ENCODE assay signal across 7 mouse cellular contexts in the genomic region with DNA sequence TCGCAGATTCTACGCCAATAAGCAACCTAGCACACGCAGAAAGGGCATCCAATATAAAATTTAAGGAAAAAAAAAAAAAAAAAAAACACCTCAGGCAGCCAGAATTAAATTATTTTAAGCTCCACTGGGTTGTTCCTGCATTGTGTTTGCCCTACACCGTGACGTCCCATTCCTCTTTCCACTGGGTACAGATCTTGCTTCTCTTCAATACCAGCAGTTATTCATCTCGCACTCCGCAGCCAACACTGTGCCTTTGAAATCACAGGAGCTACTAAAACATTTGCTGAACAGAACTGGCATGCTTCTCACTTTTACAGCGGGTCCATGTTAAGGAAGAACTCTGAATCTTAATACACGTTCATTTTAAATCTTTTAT. TPM values are rescaled to one million over a fixed set of nuclear protein-coding genes. Genes with fewer than 3 reads are reported as not detected.
A peak's percentile ranks its signal among the peaks of the same experiment; 100 is the strongest.
DNase-seq lines count a peak whose midpoint lies in the region; ATAC-seq and TF ChIP-seq lines count a peak whose summit lies in the region.

No protein-coding gene starts in this region.

- TF ChIP-seq CTCF in thymus, adult 2 months (IDR thresholded peaks at IDR 0.05; ENCODE audit: borderline replicate concordance, control insufficient read depth, extremely low read depth, insufficient read depth, low read length, poor library complexity): no peak

- ATAC-seq in lung, embryonic 15.5 days (ENCODE audit: borderline replicate concordance, extremely low read depth, low FRiP score, low TSS enrichment): no peak
- peak; percentile 51 for ATAC-seq in hindbrain, embryonic 12.5 days (ENCODE audit: low FRiP score)
- ATAC-seq in liver, embryonic 13.5 days (ENCODE audit: low read depth): no peak
- ATAC-seq in stomach, embryonic 14.5 days (ENCODE audit: insufficient number of reproducible peaks, insufficient read depth, low FRiP score, low read depth): no peak

- peak overlapping the region; percentile 41 for H3K9ac ChIP-seq in lung, embryonic 15.5 days
- H3K9ac ChIP-seq in hindbrain, embryonic 12.5 days: peak overlapping the region; percentile 66
- peak overlapping the region; percentile 79 for H3K9ac ChIP-seq in liver, embryonic 13.5 days
- H3K9ac ChIP-seq in stomach, embryonic 14.5 days (replicated peaks; ENCODE audit: low read depth, low read length): peak overlapping the region; percentile 64; the same call in 1 of the 2 replicates

- peak overlapping the region; percentile 88 for H3K27ac ChIP-seq in lung, embryonic 15.5 days
- peak overlapping the region; percentile 89 for H3K27ac ChIP-seq in hindbrain, embryonic 12.5 days
- no peak overlapping the region for H3K27ac ChIP-seq in liver, embryonic 13.5 days
- peak overlapping the region; percentile 76; the same call in 1 of the 2 replicates for H3K27ac ChIP-seq in stomach, embryonic 14.5 days (ENCODE audit: low read length)
- no peak overlapping the region for H3K27ac ChIP-seq in thymus, adult 2 months (ENCODE audit: control insufficient read depth, insufficient read depth, low read length)

- no peak for TF ChIP-seq POLR2A in thymus, adult 2 months (IDR thresholded peaks at IDR 0.05; ENCODE audit: control insufficient read depth, extremely low read depth, insufficient read depth, low read length, poor library complexity)

- peaks cover 12% of the 10 kb centered on the region; the same call in 1 of the 2 replicates for H3K4me1 ChIP-seq in lung, embryonic 15.5 days
- peaks cover 7% of the 10 kb centered on the region for H3K4me1 ChIP-seq in hindbrain, embryonic 12.5 days
- peaks cover 17% of the 10 kb centered on the region for H3K4me1 ChIP-seq in liver, embryonic 13.5 days (replicated peaks)
- H3K4me1 ChIP-seq in stomach, embryonic 14.5 days (ENCODE audit: control insufficient read depth, insufficient read depth, low read length): 0 out of 2 replicates have a peak, but pooled peaks cover 4% of the 10 kb centered on the region
- H3K4me1 ChIP-seq in thymus, adult 2 months (replicated peaks; ENCODE audit: control insufficient read depth, insufficient read depth, low read length): 0 out of 2 replicates have a peak, but pooled peaks cover 2% of the 10 kb centered on the region

- H3K4me3 ChIP-seq in lung, embryonic 15.5 days: peak overlapping the region; percentile 86
- peak overlapping the region; percentile 51 for H3K4me3 ChIP-seq in hindbrain, embryonic 12.5 days
- H3K4me3 ChIP-seq in liver, embryonic 13.5 days (replicated peaks): peak overlapping the region; percentile 80
- peak overlapping the region; percentile 78 for H3K4me3 ChIP-seq in stomach, embryonic 14.5 days (ENCODE audit: low read depth, low read length)
- no peak overlapping the region for H3K4me3 ChIP-seq in thymus, adult 2 months (ENCODE audit: control insufficient read depth, insufficient read depth, low read length)

- DNase-seq in lung, adult 18-20 months: no peak
- peak; percentile 62 to 65 for DNase-seq in cerebellum, postnatal 25 days
- DNase-seq in liver, embryonic 13.5 days: no peak
- no peak for DNase-seq in thymus, adult 2 months

- H3K36me3 ChIP-seq in lung, embryonic 15.5 days: 0 out of 2 replicates have a peak, but pooled peaks cover 2% of the 10 kb centered on the region
- no peaks in the 10 kb centered on the region for H3K36me3 ChIP-seq in hindbrain, embryonic 12.5 days
- no peaks in the 10 kb centered on the region for H3K36me3 ChIP-seq in liver, embryonic 13.5 days
- H3K36me3 ChIP-seq in stomach, embryonic 14.5 days (ENCODE audit: control insufficient read depth, insufficient read depth, low read length): no peaks in the 10 kb centered on the region
- H3K36me3 ChIP-seq in thymus, adult 2 months (ENCODE audit: control insufficient read depth, insufficient read depth, low read length): no peaks in the 10 kb centered on the region

- WGBS in lung, embryonic 15.5 days: 16% methylated on average over 9 of the region's 9 CpGs
- WGBS in hindbrain, embryonic 12.5 days: 9% methylated on average over 9 of the region's 9 CpGs
- WGBS in liver, embryonic 13.5 days (ENCODE audit: insufficient replicate concordance): 28% methylated on average over 9 of the region's 9 CpGs
- WGBS in stomach, embryonic 14.5 days: 14% methylated on average over 9 of the region's 9 CpGs
- WGBS in thymus, adult 2 months: 34% methylated on average over 9 of the region's 9 CpGs

- H3K27me3 ChIP-seq in lung, embryonic 15.5 days: no peaks in the 10 kb centered on the region
- no peaks in the 10 kb centered on the region for H3K27me3 ChIP-seq in hindbrain, embryonic 12.5 days
- no peaks in the 10 kb centered on the region for H3K27me3 ChIP-seq in liver, embryonic 13.5 days
- H3K27me3 ChIP-seq in stomach, embryonic 14.5 days (ENCODE audit: control insufficient read depth, insufficient read depth, low read length): no peaks in the 10 kb centered on the region
- H3K27me3 ChIP-seq in thymus, adult 2 months (ENCODE audit: control insufficient read depth, insufficient read depth, low read length): no peaks in the 10 kb centered on the region

- no peaks in the 10 kb centered on the region; the same call in 1 of the 2 replicates for H3K9me3 ChIP-seq in lung, embryonic 15.5 days
- no peaks in the 10 kb centered on the region for H3K9me3 ChIP-seq in hindbrain, embryonic 12.5 days (replicated peaks)
- H3K9me3 ChIP-seq in liver, embryonic 13.5 days (replicated peaks): no peaks in the 10 kb centered on the region
- no peaks in the 10 kb centered on the region for H3K9me3 ChIP-seq in stomach, embryonic 14.5 days (ENCODE audit: control insufficient read depth, low read depth, low read length)

- peak overlapping the region; percentile 83 for H3K4me2 ChIP-seq in lung, embryonic 15.5 days
- peak overlapping the region; percentile 65 for H3K4me2 ChIP-seq in hindbrain, embryonic 12.5 days (replicated peaks)
- peak overlapping the region; percentile 76 for H3K4me2 ChIP-seq in liver, embryonic 13.5 days
- peak overlapping the region; percentile 59 for H3K4me2 ChIP-seq in stomach, embryonic 14.5 days (replicated peaks; ENCODE audit: low read depth, low read length)

RNA-seq across cellular contexts. Expression of a gene that starts 0.7 kb away (rescaled TPM):
- 33.2 and 36.4 TPM in 2 replicates for polyA plus RNA-seq in lung, embryonic 15.5 days (2015; fragmentation: Nextera tagmentation; extraction: Ambion mirVana)
- polyA plus RNA-seq in hindbrain, embryonic 12.5 days (2016; fragmentation: Nextera tagmentation; extraction: Ambion mirVana): 52.7 and 55.2 TPM in 2 replicates
- polyA plus RNA-seq in liver, embryonic 13.5 days (2015; fragmentation: Nextera tagmentation; extraction: Ambion mirVana): 17.5 and 22.9 TPM in 2 replicates
- polyA plus RNA-seq in stomach, embryonic 14.5 days (2014; fragmentation: Nextera tagmentation; extraction: Ambion mirVana): 32.2 and 36.7 TPM in 2 replicates
- polyA plus RNA-seq in thymus, adult 2 months (2012; rRNA removed): 3.5 and 4.3 TPM in 2 replicates

RNA-seq across cellular contexts. Expression of a gene that starts 39.7 kb away (rescaled TPM):
- polyA plus RNA-seq in lung, embryonic 15.5 days (2015; fragmentation: Nextera tagmentation; extraction: Ambion mirVana): 0.15 and 0.39 TPM in 2 replicates
- 5.2 and 5.5 TPM in 2 replicates for polyA plus RNA-seq in hindbrain, embryonic 12.5 days (2016; fragmentation: Nextera tagmentation; extraction: Ambion mirVana)
- 0.09 and 0.13 TPM in 2 replicates for polyA plus RNA-seq in liver, embryonic 13.5 days (2015; fragmentation: Nextera tagmentation; extraction: Ambion mirVana)
- 1.1 and 1.3 TPM in 2 replicates for polyA plus RNA-seq in stomach, embryonic 14.5 days (2014; fragmentation: Nextera tagmentation; extraction: Ambion mirVana)
- 0.04 TPM in 1 of 2 replicates, not detected in the other for polyA plus RNA-seq in thymus, adult 2 months (2012; rRNA removed)

Comparison
In these comparisons a context has a peak if more than half of its experiments do, and no peak if none do; other contexts are left out.
1. H3K27ac ChIP-seq: peak in lung, embryonic 15.5 days (single experiment), hindbrain, embryonic 12.5 days (single experiment) and stomach, embryonic 14.5 days (single experiment); none in liver, embryonic 13.5 days (single experiment) and thymus, adult 2 months (single experiment).
2. DNase-seq: peak in cerebellum, postnatal 25 days (2 of 2); none in lung, adult 18-20 months (0 of 2), liver, embryonic 13.5 days (single experiment) and thymus, adult 2 months (single experiment).
3. Peak in every context shown above with its lines, with median percentiles within 50 percentile points of each other: H3K4me2 ChIP-seq and H3K9ac ChIP-seq.